Comparison of ENCODE assay signal across 7 mouse cellular contexts in genomic region chr12:102705216-102705871, GRCm38 (mm10). TPM values are rescaled to one million over a fixed set of nuclear protein-coding genes. Genes with fewer than 3 reads are reported as not detected.
A peak's percentile ranks its signal among the peaks of the same experiment; 100 is the strongest.
DNase-seq lines count a peak whose midpoint lies in the region; ATAC-seq lines count a peak whose summit lies in the region.

No protein-coding gene starts in this region.

- H3K36me3 ChIP-seq in limb, embryonic 10.5 days, result no peaks in the 10 kb centered on the region
- no peaks in the 10 kb centered on the region for H3K36me3 ChIP-seq in midbrain, embryonic 12.5 days

- H3K4me2 ChIP-seq in midbrain, embryonic 12.5 days (replicated peaks), result peak overlapping the region; percentile 94

- peak overlapping the region; percentile 79 for H3K9ac ChIP-seq in midbrain, embryonic 12.5 days (replicated peaks)

- H3K27me3 ChIP-seq in limb, embryonic 10.5 days (ENCODE audit: low read depth, poor library complexity, severe bottlenecking), result peaks cover 19% of the 10 kb centered on the region; the same call in 1 of the 2 replicates
- peaks cover 16% of the 10 kb centered on the region for H3K27me3 ChIP-seq in midbrain, embryonic 12.5 days

- no peaks in the 10 kb centered on the region for H3K9me3 ChIP-seq in limb, embryonic 10.5 days (replicated peaks)
- no peaks in the 10 kb centered on the region for H3K9me3 ChIP-seq in midbrain, embryonic 12.5 days

- ATAC-seq in granulocyte monocyte progenitor cell, adult 5-6 weeks (replicated peaks; ENCODE audit: poor library complexity, severe bottlenecking), result peak; percentile 72
- peak; percentile 83 for ATAC-seq in midbrain, embryonic 12.5 days (ENCODE audit: low FRiP score, low read depth)

- H3K4me1 ChIP-seq in limb, embryonic 10.5 days, result peaks cover 45% of the 10 kb centered on the region
- H3K4me1 ChIP-seq in midbrain, embryonic 12.5 days, result peaks cover 41% of the 10 kb centered on the region

- 2% methylated on average over 45 of the region's 45 CpGs for WGBS in limb, embryonic 10.5 days
- WGBS in midbrain, embryonic 12.5 days, result 2% methylated on average over 45 of the region's 45 CpGs

- peak; percentile 74 for DNase-seq in adrenal gland, adult 8-10 months
- peak; percentile 75 for DNase-seq in embryo, embryonic 9.5 days (ENCODE audit: extremely low spot score)
- DNase-seq in kidney, adult 11 months, result peak; percentile 79
- DNase-seq in limb, embryonic 10.5 days (ENCODE audit: low spot score), result peak; percentile 92
- peak; percentile 72 for DNase-seq in skeletal muscle tissue, adult 2 months (ENCODE audit: low read depth, low spot score)

- peak overlapping the region; percentile 80 for H3K4me3 ChIP-seq in limb, embryonic 10.5 days
- peak overlapping the region; percentile 85 for H3K4me3 ChIP-seq in midbrain, embryonic 12.5 days

- peak overlapping the region; percentile 90 for H3K27ac ChIP-seq in limb, embryonic 10.5 days
- peak overlapping the region; percentile 78 for H3K27ac ChIP-seq in midbrain, embryonic 12.5 days (replicated peaks)

RNA-seq across cellular contexts. Expression of gene Itpk1, which starts 0.6 kb away (rescaled TPM):
- 100 to 1,000 TPM in 2 of 4 experiments, 10 to 100 TPM in 2; 49.2 to 139 (median 86.7) TPM for total RNA-seq in adrenal gland, adult 8-10 months (2022)
- 19.1 and 26.0 TPM in 2 replicates for total RNA-seq in granulocyte monocyte progenitor cell, adult 5-6 weeks (2014; fragmentation: Nextera tagmentation)
- 13.0 and 16.4 TPM in 2 replicates for total RNA-seq in granulocyte monocyte progenitor cell, adult 5-6 weeks (2017)
- polyA plus RNA-seq in limb, embryonic 10.5 days (2016; fragmentation: Nextera tagmentation; extraction: Ambion mirVana), result 9.7 and 11.0 TPM in 2 replicates
- 15.4 and 17.2 TPM in 2 replicates for polyA plus RNA-seq in midbrain, embryonic 12.5 days (2016; fragmentation: Nextera tagmentation; extraction: Ambion mirVana)

RNA-seq across cellular contexts. Expression of gene Moap1, which starts 38.1 kb away (rescaled TPM):
- 10 to 100 TPM in 3 of 4 experiments, 1 to 10 TPM in 1; 8.2 to 13.6 (median 11.5) TPM for total RNA-seq in adrenal gland, adult 8-10 months (2022)
- 11.0 and 11.1 TPM in 2 replicates for total RNA-seq in granulocyte monocyte progenitor cell, adult 5-6 weeks (2014; fragmentation: Nextera tagmentation)
- total RNA-seq in granulocyte monocyte progenitor cell, adult 5-6 weeks (2017), result 9.3 and 15.6 TPM in 2 replicates
- polyA plus RNA-seq in limb, embryonic 10.5 days (2016; fragmentation: Nextera tagmentation; extraction: Ambion mirVana), result 34.8 and 38.8 TPM in 2 replicates
- polyA plus RNA-seq in midbrain, embryonic 12.5 days (2016; fragmentation: Nextera tagmentation; extraction: Ambion mirVana), result 36.8 and 41.6 TPM in 2 replicates

RNA-seq across cellular contexts. Expression of gene Tmem251, which starts 38.2 kb away (rescaled TPM):
- 1 to 10 TPM; 7.2 to 8.8 (median 7.7) TPM for total RNA-seq in adrenal gland, adult 8-10 months (2022)
- 6.5 and 8.7 TPM in 2 replicates for total RNA-seq in granulocyte monocyte progenitor cell, adult 5-6 weeks (2014; fragmentation: Nextera tagmentation)
- total RNA-seq in granulocyte monocyte progenitor cell, adult 5-6 weeks (2017), result 8.0 and 9.3 TPM in 2 replicates
- polyA plus RNA-seq in limb, embryonic 10.5 days (2016; fragmentation: Nextera tagmentation; extraction: Ambion mirVana), result 11.7 TPM in 2 replicates
- 12.6 TPM in 2 replicates for polyA plus RNA-seq in midbrain, embryonic 12.5 days (2016; fragmentation: Nextera tagmentation; extraction: Ambion mirVana)

RNA-seq across cellular contexts. Expression of gene Gm28051, which starts 52.2 kb away (rescaled TPM):
- total RNA-seq in adrenal gland, adult 8-10 months (2022), result not detected
- not detected in 2 replicates for total RNA-seq in granulocyte monocyte progenitor cell, adult 5-6 weeks (2014; fragmentation: Nextera tagmentation)
- not detected in 2 replicates for total RNA-seq in granulocyte monocyte progenitor cell, adult 5-6 weeks (2017)
- not detected in 2 replicates for polyA plus RNA-seq in limb, embryonic 10.5 days (2016; fragmentation: Nextera tagmentation; extraction: Ambion mirVana)
- not detected in 2 replicates for polyA plus RNA-seq in midbrain, embryonic 12.5 days (2016; fragmentation: Nextera tagmentation; extraction: Ambion mirVana)

RNA-seq across cellular contexts. Expression of gene Gon7, which starts 52.3 kb away (rescaled TPM):
- 10 to 100 TPM; 12.1 to 16.5 (median 14.6) TPM for total RNA-seq in adrenal gland, adult 8-10 months (2022)
- total RNA-seq in granulocyte monocyte progenitor cell, adult 5-6 weeks (2014; fragmentation: Nextera tagmentation), result 16.5 and 19.2 TPM in 2 replicates
- total RNA-seq in granulocyte monocyte progenitor cell, adult 5-6 weeks (2017), result 12.9 and 22.2 TPM in 2 replicates
- 46.1 and 52.2 TPM in 2 replicates for polyA plus RNA-seq in limb, embryonic 10.5 days (2016; fragmentation: Nextera tagmentation; extraction: Ambion mirVana)
- 46.0 and 48.2 TPM in 2 replicates for polyA plus RNA-seq in midbrain, embryonic 12.5 days (2016; fragmentation: Nextera tagmentation; extraction: Ambion mirVana)

Comparison
In these comparisons a context has a peak if more than half of its experiments do, and no peak if none do; other contexts are left out.
1. Peak in every context shown above with its lines: DNase-seq, ATAC-seq, H3K4me3 ChIP-seq and H3K27ac ChIP-seq.